Mouse (Mus musculus): Measurements from ENCODE around the gene Ecpas.

DNA sequence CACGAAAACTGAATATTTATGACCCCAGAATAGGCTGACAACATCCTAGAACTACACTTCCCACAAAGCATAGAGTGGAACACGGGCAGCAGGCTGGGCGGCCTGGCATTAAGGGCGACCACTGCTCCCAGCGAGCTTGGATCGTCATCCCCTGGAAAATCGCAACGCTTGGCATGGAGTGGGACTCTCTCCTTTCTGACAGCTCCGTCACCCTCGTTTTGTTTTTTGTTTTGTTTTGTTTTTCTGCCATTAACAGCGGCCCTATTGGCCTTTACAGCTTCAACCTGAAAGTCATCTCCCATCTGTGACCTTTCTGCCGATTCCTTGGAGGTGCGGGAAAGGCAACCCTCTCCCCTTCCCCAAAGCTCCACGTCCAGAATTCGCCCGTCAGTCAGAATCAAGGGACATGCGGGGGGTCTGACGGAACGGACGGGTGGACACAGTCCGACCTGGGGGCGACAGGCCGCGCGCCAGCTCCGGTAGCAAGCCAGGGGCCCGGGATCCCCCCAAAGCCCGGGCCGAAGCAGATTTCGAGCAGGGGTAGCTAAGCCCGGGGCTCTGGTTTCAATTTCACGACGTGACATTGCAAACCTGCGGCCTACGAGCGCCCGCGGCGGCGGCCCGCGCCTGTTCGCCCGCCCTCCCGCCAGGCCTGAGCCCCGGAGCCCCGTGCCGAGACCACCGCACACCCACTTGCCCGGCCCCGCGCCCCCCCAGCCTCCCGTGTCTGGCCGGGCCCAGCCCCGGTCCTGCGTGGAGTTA lies 1.3 kb downstream of the Ecpas start:
- TF ChIP-seq CTCF (IDR thresholded peaks at IDR 0.05; ENCODE audit: insufficient read depth, low read depth, low read length) (no peak), POLR2A (IDR thresholded peaks at IDR 0.05; ENCODE audit: insufficient read depth, low read depth, low read length) (no peak)

Data from olfactory bulb, adult 2 months (tissue).